Comparison of ENCODE assay signal across 36 mouse cellular contexts in the genomic region with DNA sequence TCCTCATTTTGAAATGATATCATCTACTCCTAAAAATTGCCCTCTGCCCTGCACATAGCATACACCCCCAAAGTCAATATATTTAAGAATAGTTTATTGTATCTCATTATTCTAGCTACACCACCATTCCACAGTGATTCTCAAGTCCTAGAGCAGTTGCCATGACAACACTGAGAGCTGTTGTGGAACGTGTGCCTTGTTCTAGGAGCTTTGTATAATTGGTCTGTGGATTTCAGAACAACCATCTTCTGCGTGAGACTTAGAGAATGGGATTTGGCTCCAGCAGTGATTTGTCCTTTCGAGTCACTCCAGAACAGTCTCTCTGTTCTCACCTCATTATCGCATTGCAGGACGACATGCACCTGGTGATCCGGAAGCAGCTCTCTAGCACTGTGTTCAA. TPM values are rescaled to one million over a fixed set of nuclear protein-coding genes. Genes with fewer than 3 reads are reported as not detected.
DNase-seq lines count a peak whose midpoint lies in the region; ATAC-seq and TF ChIP-seq lines count a peak whose summit lies in the region.
"Had no signal": no experiment of that assay in that cellular context is flagged by ENCODE, and none has a peak within 500 bp of the region (broad histone marks: within the 10 kb centered on the region; RNA-seq: fewer than 3 reads in every experiment).

No protein-coding gene starts in this region.

- H3K27me3 ChIP-seq in forebrain, postnatal 0 days (ENCODE audit: insufficient read depth, low read length), result no peaks in the 10 kb centered on the region
- H3K27me3 ChIP-seq in forebrain, embryonic 12.5 days, result no peaks in the 10 kb centered on the region
- H3K27me3 ChIP-seq: embryonic facial prominence, embryonic 12.5 days; heart, embryonic 15.5 days; hindbrain, embryonic 12.5 days; midbrain, embryonic 15.5 days; neural tube, embryonic 12.5 days had no signal

- H3K27ac ChIP-seq in forebrain, postnatal 0 days (ENCODE audit: low read depth, low read length), result no peak overlapping the region
- H3K27ac ChIP-seq in forebrain, embryonic 12.5 days, result no peak overlapping the region
- H3K27ac ChIP-seq: embryonic facial prominence, embryonic 12.5 days; heart, embryonic 10.5 days; heart, embryonic 15.5 days; hindbrain, embryonic 12.5 days; kidney, postnatal 0 days; liver, embryonic 14.5 days; macrophage; midbrain, embryonic 15.5 days; neural tube, embryonic 12.5 days had no signal

- peak; percentile 66 for ATAC-seq in forebrain, postnatal 0 days
- ATAC-seq in forebrain, embryonic 12.5 days (ENCODE audit: low FRiP score), result no peak
- ATAC-seq: intestine, embryonic 16.5 days; midbrain, embryonic 15.5 days had no signal

- no peak overlapping the region for H3K4me3 ChIP-seq in forebrain, postnatal 0 days (ENCODE audit: low read depth, low read length)
- no peak overlapping the region for H3K4me3 ChIP-seq in forebrain, embryonic 12.5 days (replicated peaks)
- H3K4me3 ChIP-seq: embryonic facial prominence, embryonic 12.5 days; heart, embryonic 10.5 days; heart, embryonic 15.5 days; hindbrain, embryonic 12.5 days; midbrain, embryonic 15.5 days; myocyte; neural tube, embryonic 12.5 days had no signal

- H3K9me3 ChIP-seq in forebrain, postnatal 0 days (ENCODE audit: low read length), result no peaks in the 10 kb centered on the region
- H3K9me3 ChIP-seq in forebrain, embryonic 12.5 days, result no peaks in the 10 kb centered on the region
- H3K9me3 ChIP-seq: embryonic facial prominence, embryonic 12.5 days; G1E; heart, embryonic 10.5 days; heart, embryonic 15.5 days; hindbrain, embryonic 12.5 days; midbrain, embryonic 15.5 days; neural tube, embryonic 12.5 days had no signal

- TF ChIP-seq CTCF in forebrain, postnatal 0 days (IDR thresholded peaks at IDR 0.05; ENCODE audit: low read depth), result no peak

- intact Hi-C loops in left cerebral cortex, postnatal 14 days (cut with DNase I), result no loop called here

- DNase-seq in forebrain, postnatal 0 days, result peak; percentile 42
- DNase-seq in left cerebral cortex, postnatal 14 days (ENCODE audit: low spot score in 2 of 2), result peak; percentile 26 to 66
- no peak for DNase-seq in left cerebral cortex, adult 11 months (ENCODE audit: low spot score)
- peak; percentile 31 to 62 for DNase-seq in right cerebral cortex, postnatal 10 days (ENCODE audit: low spot score in 2 of 2)
- no peak for DNase-seq in right cerebral cortex, postnatal 25 days
- DNase-seq in adrenal gland, postnatal 14 days, result no peak
- DNase-seq: adrenal gland, adult 8-10 months; cerebellum, adult 11-12 months; cerebellum, adult 9-11 months; embryo, embryonic 11 days; gastrocnemius, postnatal 25 days; heart, adult 11 months; kidney, adult 8-10 months; kidney, postnatal 4 days; liver; lung, adult 2 months; lung, postnatal 10 days; spleen, adult 18-20 months; thymus, adult 18-20 months; thymus, postnatal 25 days had no signal

- H3K9ac ChIP-seq in forebrain, postnatal 0 days, result no peak overlapping the region
- no peak overlapping the region for H3K9ac ChIP-seq in forebrain, embryonic 12.5 days
- H3K9ac ChIP-seq: embryonic facial prominence, embryonic 12.5 days; heart, embryonic 15.5 days; hindbrain, embryonic 12.5 days; liver, embryonic 14.5 days; midbrain, embryonic 15.5 days; neural tube, embryonic 12.5 days had no signal

- H3K4me2 ChIP-seq in forebrain, postnatal 0 days (ENCODE audit: low read depth), result no peak overlapping the region
- no peak overlapping the region for H3K4me2 ChIP-seq in forebrain, embryonic 12.5 days
- H3K4me2 ChIP-seq: embryonic facial prominence, embryonic 12.5 days; heart, embryonic 15.5 days; hindbrain, embryonic 12.5 days; midbrain, embryonic 15.5 days; neural tube, embryonic 12.5 days had no signal

- H3K4me1 ChIP-seq in forebrain, postnatal 0 days (ENCODE audit: insufficient read depth), result no peaks in the 10 kb centered on the region
- H3K4me1 ChIP-seq in forebrain, embryonic 12.5 days, result no peaks in the 10 kb centered on the region
- H3K4me1 ChIP-seq: embryonic facial prominence, embryonic 12.5 days; heart, embryonic 10.5 days; heart, embryonic 15.5 days; hindbrain, embryonic 12.5 days; midbrain, embryonic 15.5 days; neural tube, embryonic 12.5 days had no signal

- no peaks in the 10 kb centered on the region for H3K36me3 ChIP-seq in forebrain, postnatal 0 days (ENCODE audit: insufficient read depth)
- peaks cover 11% of the 10 kb centered on the region; the same call in 1 of the 2 replicates for H3K36me3 ChIP-seq in forebrain, embryonic 12.5 days (replicated peaks)
- H3K36me3 ChIP-seq: midbrain, embryonic 15.5 days; neural tube, embryonic 12.5 days had no signal

- WGBS in forebrain, postnatal 0 days, result 59% methylated on average over 6 of the region's 6 CpGs
- 66% methylated on average over 6 of the region's 6 CpGs for WGBS in forebrain, embryonic 12.5 days

RNA-seq across cellular contexts. Expression of gene Fancd2, which starts 28.3 kb away (rescaled TPM):
- total RNA-seq in forebrain, postnatal 0 days (2014; rRNA removed), result 2.2 and 4.4 TPM in 2 replicates
- 1.3 and 1.6 TPM in 2 replicates for polyA plus RNA-seq in forebrain, postnatal 0 days (2015; fragmentation: Nextera tagmentation; extraction: Ambion mirVana)
- polyA plus RNA-seq in forebrain, embryonic 12.5 days (2016; fragmentation: Nextera tagmentation; extraction: Ambion mirVana), result 15.9 and 18.8 TPM in 2 replicates
- 1 to 10 TPM; 2.2 to 3.2 TPM for total RNA-seq in left cerebral cortex, postnatal 14 days (2021)
- 3.1 and 3.2 TPM in 2 replicates for total RNA-seq in adrenal gland, postnatal 14 days (2021)

RNA-seq across cellular contexts. Expression of gene Emc3, which starts 28.3 kb away (rescaled TPM):
- total RNA-seq in forebrain, postnatal 0 days (2014; rRNA removed), result 80.4 and 91.8 TPM in 2 replicates
- polyA plus RNA-seq in forebrain, postnatal 0 days (2015; fragmentation: Nextera tagmentation; extraction: Ambion mirVana), result 118 TPM in 2 replicates
- 77.4 and 78.5 TPM in 2 replicates for polyA plus RNA-seq in forebrain, embryonic 12.5 days (2016; fragmentation: Nextera tagmentation; extraction: Ambion mirVana)
- total RNA-seq in left cerebral cortex, postnatal 14 days (2021), result 10 to 100 TPM; 85.3 to 86.4 TPM
- total RNA-seq in adrenal gland, postnatal 14 days (2021), result 88.7 and 94.4 TPM in 2 replicates

RNA-seq across cellular contexts. Expression of gene Fancd2os, which starts 40.8 kb away (rescaled TPM):
- not detected in 2 replicates for total RNA-seq in forebrain, postnatal 0 days (2014; rRNA removed)
- polyA plus RNA-seq in forebrain, postnatal 0 days (2015; fragmentation: Nextera tagmentation; extraction: Ambion mirVana), result not detected in 2 replicates
- polyA plus RNA-seq in forebrain, embryonic 12.5 days (2016; fragmentation: Nextera tagmentation; extraction: Ambion mirVana), result 0.28 and 0.35 TPM in 2 replicates
- under 1 TPM in 1 of 2 experiments, not detected in 1; 0.42 TPM for total RNA-seq in left cerebral cortex, postnatal 14 days (2021)
- total RNA-seq in adrenal gland, postnatal 14 days (2021), result not detected in 2 replicates
- total RNA-seq: gastrocnemius, adult 18-20 months; gastrocnemius, postnatal 25 days; heart, postnatal 25 days; megakaryocyte-erythroid progenitor cell, adult 5-6 weeks had no signal
- polyA plus RNA-seq: G1E; intestine, embryonic 16.5 days; lung, adult 2 months; macrophage had no signal

RNA-seq across cellular contexts. Expression of gene Brk1, which starts 44.8 kb away (rescaled TPM):
- 217 and 235 TPM in 2 replicates for total RNA-seq in forebrain, postnatal 0 days (2014; rRNA removed)
- 306 and 340 TPM in 2 replicates for polyA plus RNA-seq in forebrain, postnatal 0 days (2015; fragmentation: Nextera tagmentation; extraction: Ambion mirVana)
- 189 and 194 TPM in 2 replicates for polyA plus RNA-seq in forebrain, embryonic 12.5 days (2016; fragmentation: Nextera tagmentation; extraction: Ambion mirVana)
- total RNA-seq in left cerebral cortex, postnatal 14 days (2021), result 100 to 1,000 TPM; 236 to 243 TPM
- 147 and 162 TPM in 2 replicates for total RNA-seq in adrenal gland, postnatal 14 days (2021)

RNA-seq across cellular contexts. Expression of gene Prrt3, which starts 58.0 kb away (rescaled TPM):
- 17.1 and 18.0 TPM in 2 replicates for total RNA-seq in forebrain, postnatal 0 days (2014; rRNA removed)
- polyA plus RNA-seq in forebrain, postnatal 0 days (2015; fragmentation: Nextera tagmentation; extraction: Ambion mirVana), result 9.6 and 13.5 TPM in 2 replicates
- polyA plus RNA-seq in forebrain, embryonic 12.5 days (2016; fragmentation: Nextera tagmentation; extraction: Ambion mirVana), result 2.3 and 2.4 TPM in 2 replicates
- total RNA-seq in left cerebral cortex, postnatal 14 days (2021), result 10 to 100 TPM; 48.0 to 48.6 TPM
- total RNA-seq in adrenal gland, postnatal 14 days (2021), result 0.15 and 0.23 TPM in 2 replicates
- total RNA-seq: heart, postnatal 25 days; megakaryocyte-erythroid progenitor cell, adult 5-6 weeks had no signal
- polyA plus RNA-seq: G1E; liver, embryonic 14.5 days; macrophage had no signal

Comparison
In these comparisons a context has a peak if more than half of its experiments do, and no peak if none do; other contexts are left out.
1. DNase-seq: peak in forebrain, postnatal 0 days (single experiment), left cerebral cortex, postnatal 14 days (2 of 2) and right cerebral cortex, postnatal 10 days (2 of 2); none in left cerebral cortex, adult 11 months (single experiment), right cerebral cortex, postnatal 25 days (single experiment) and adrenal gland, postnatal 14 days (single experiment).